Mouse (Mus musculus): ENCODE results near the gene AL732309.1. TPM values are rescaled to one million over a fixed set of nuclear protein-coding genes. Genes with fewer than 3 reads are reported as not detected.

AL732309.1 gene
- polyA plus RNA-seq (2014; fragmentation: Nextera tagmentation; extraction: Ambion mirVana), result 2.9 and 5.3 TPM in 2 replicates

DNA sequence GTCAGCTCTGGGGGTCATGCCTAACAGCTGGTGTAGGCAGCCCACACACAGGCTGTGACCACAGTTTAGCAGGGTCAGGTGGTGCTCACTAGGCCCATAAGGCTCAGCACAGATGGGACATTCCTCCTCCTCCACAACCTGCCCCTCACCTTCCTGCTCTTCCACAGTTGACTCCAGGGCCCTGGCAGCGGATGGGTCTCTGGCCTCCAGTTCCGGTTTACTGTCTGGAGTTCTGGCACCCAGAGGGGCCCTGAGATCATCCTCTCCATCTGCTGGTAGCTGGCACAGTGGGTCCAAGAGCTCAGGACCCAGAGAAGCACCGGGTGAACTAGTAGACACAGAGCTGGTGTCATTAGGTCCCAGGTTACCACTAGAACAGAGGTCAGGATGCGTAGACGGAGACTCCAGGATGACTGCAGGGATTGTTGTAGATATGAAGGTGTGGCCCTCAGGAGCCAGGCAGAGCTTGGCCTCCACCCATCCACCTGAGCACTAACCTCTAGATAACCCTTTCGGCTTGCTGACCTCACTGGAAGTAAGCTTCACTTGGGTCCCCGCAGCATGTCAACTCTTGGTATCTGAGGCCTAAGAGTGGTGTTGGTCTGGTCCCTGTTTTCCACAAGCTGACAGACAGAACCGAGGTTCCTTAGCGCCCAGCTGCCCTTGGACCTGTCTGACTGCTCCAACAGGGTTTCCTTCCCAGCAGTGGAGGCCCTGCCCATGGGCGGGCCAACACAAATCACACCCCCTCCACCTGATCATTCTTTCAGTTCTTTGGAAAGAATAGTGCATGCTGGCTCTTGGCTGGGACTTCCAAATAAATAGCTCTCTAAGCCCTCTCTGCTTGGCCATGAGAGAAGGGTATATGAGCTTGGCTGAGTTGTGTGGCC is at the start of gene AL732309.1:
TSS of gene AL732309.1 (minus strand) at position 681 of the 890 bp plus-strand sequence.
- H3K4me3 ChIP-seq (replicated peaks; ENCODE audit: low read length), result no peak within 1 kb of the TSS
- no peak for ATAC-seq (ENCODE audit: low FRiP score)
- no peak within 1 kb of the TSS for H3K27ac ChIP-seq
- H3K9me3 ChIP-seq (ENCODE audit: control insufficient read depth, low read length), result no peaks in the 10 kb centered on the region
- peaks cover 70% of the 10 kb centered on the region for H3K36me3 ChIP-seq (replicated peaks; ENCODE audit: control insufficient read depth, insufficient read depth)
- H3K27me3 ChIP-seq (ENCODE audit: control insufficient read depth, insufficient read depth, low read length), result no peaks in the 10 kb centered on the region
- 95% methylated on average over 10 of the region's 10 CpGs for WGBS
- no peak within 1 kb of the TSS for H3K4me2 ChIP-seq (replicated peaks)
- H3K4me1 ChIP-seq (replicated peaks; ENCODE audit: control insufficient read depth, insufficient read depth, low read length), result peaks cover 16% of the 10 kb centered on the region
- DNase-seq (ENCODE audit: low spot score), result no peak
- H3K9ac ChIP-seq, result no peak within 1 kb of the TSS

DNA sequence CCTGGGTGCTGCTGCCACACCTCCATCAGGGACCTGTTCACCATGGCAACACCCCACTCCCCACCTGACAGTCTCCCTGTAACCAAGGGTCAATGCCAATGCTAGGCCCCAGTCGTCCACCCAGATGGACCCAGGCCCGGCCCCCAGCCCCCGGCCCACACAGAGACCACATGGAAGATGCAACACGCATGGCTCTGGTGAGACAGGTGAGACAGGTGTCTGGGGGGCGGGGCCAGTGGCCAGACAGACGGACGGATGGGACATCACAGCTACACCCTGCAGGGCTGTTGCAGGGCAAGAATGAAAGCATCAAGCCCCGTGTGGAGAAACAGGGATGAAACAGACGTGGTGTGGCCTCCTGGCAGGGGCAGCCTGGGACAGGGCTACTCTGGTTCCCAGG is 47.0 kb upstream of the AL732309.1 start:
- WGBS, result 71% methylated on average over 9 of the region's 9 CpGs

DNA sequence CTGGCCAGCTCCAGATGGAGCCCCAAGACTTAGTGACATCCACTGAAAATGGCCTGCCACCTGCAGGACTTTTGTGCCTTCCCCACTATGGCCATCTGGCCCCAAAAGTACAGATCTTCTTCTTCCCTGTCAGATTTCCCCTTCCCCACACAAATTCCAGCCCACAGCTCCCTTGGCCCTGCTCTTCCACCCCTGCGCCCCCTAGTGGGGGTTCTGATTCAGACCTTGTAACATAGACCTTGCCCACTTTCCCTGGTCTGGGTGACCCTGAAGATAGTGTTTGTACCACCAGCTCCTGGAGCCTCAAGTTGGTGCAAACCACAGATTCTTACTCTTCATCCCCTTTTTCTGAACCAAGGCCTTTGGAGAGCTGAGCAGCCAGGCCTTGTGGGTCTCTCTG is 46.2 kb upstream of the AL732309.1 start:
- 0 out of 2 replicates have a peak overlapping the region, but pooled peaks have one; percentile 19 for H3K4me3 ChIP-seq (replicated peaks; ENCODE audit: low read length)
- peak; percentile 69 for DNase-seq (ENCODE audit: low spot score)
- no peaks in the 10 kb centered on the region for H3K9me3 ChIP-seq (ENCODE audit: control insufficient read depth, low read length)
- 6% methylated on average over 1 of the region's 1 CpGs for WGBS
- H3K27ac ChIP-seq, result no peak overlapping the region
- H3K4me2 ChIP-seq (replicated peaks), result no peak overlapping the region
- H3K9ac ChIP-seq, result no peak overlapping the region
- H3K27me3 ChIP-seq (ENCODE audit: control insufficient read depth, insufficient read depth, low read length), result peaks cover 78% of the 10 kb centered on the region
- peaks cover 21% of the 10 kb centered on the region for H3K4me1 ChIP-seq (replicated peaks; ENCODE audit: control insufficient read depth, insufficient read depth, low read length)
- ATAC-seq (ENCODE audit: low FRiP score), result no peak
- peaks cover 31% of the 10 kb centered on the region for H3K36me3 ChIP-seq (replicated peaks; ENCODE audit: control insufficient read depth, insufficient read depth)

More for the DNA sequence above, 47.0 kb upstream of the AL732309.1 start:
- no peak for ATAC-seq (ENCODE audit: low FRiP score)
- H3K4me3 ChIP-seq (replicated peaks; ENCODE audit: low read length), result no peak overlapping the region
- H3K27ac ChIP-seq, result no peak overlapping the region
- H3K4me1 ChIP-seq (replicated peaks; ENCODE audit: control insufficient read depth, insufficient read depth, low read length), result peaks cover 21% of the 10 kb centered on the region
- no peak overlapping the region for H3K9ac ChIP-seq
- no peak for DNase-seq (ENCODE audit: low spot score)
- H3K36me3 ChIP-seq (replicated peaks; ENCODE audit: control insufficient read depth, insufficient read depth), result peaks cover 31% of the 10 kb centered on the region
- no peaks in the 10 kb centered on the region for H3K9me3 ChIP-seq (ENCODE audit: control insufficient read depth, low read length)
- no peak overlapping the region for H3K4me2 ChIP-seq (replicated peaks)
- peaks cover 75% of the 10 kb centered on the region for H3K27me3 ChIP-seq (ENCODE audit: control insufficient read depth, insufficient read depth, low read length)

DNA sequence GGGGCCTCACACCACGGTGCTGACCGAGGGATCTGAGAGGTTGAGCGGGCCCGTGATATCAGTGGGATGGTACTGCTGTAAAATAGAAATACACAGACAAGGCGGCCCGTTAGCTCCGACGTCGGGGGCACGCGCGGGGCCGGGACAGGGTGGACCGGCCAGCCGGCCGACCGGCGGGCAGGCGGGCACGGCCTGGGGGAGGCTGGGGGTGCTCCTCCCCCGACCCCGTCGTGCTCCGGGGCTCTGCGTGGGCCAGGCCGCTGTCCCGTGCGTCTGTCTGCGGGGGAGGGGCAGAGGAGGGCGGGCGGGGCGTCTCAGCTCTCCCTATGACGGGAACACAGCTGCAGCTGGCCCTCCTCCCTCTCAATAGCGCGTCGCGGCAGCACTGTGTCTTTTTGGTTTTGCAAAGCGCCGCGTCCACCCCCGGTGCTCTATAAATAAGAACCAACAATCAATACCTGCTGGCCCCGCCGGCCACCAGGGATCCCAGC is 45.4 kb upstream of the AL732309.1 start:
- Histone ChIP-seq H3K27me3 (ENCODE audit: control insufficient read depth, insufficient read depth, low read length) (peaks cover 72% of the 10 kb centered on the region), H3K4me3 (replicated peaks; ENCODE audit: low read length) (peak overlapping the region; percentile 19), H3K4me2 (replicated peaks) (peak overlapping the region; percentile 39), H3K9ac (no peak overlapping the region; the same call in 1 of the 2 replicates), H3K4me1 (replicated peaks; ENCODE audit: control insufficient read depth, insufficient read depth, low read length) (peaks cover 21% of the 10 kb centered on the region), H3K9me3 (ENCODE audit: control insufficient read depth, low read length) (no peaks in the 10 kb centered on the region), H3K27ac (no peak overlapping the region), H3K36me3 (replicated peaks; ENCODE audit: control insufficient read depth, insufficient read depth) (peaks cover 27% of the 10 kb centered on the region; the same call in 1 of the 2 replicates)
- DNase-seq (ENCODE audit: low spot score) (no peak), ATAC-seq (ENCODE audit: low FRiP score) (peak; percentile 1; the same call in 1 of the 2 replicates)
- WGBS, result 3% methylated on average over 41 of the region's 43 CpGs

DNA sequence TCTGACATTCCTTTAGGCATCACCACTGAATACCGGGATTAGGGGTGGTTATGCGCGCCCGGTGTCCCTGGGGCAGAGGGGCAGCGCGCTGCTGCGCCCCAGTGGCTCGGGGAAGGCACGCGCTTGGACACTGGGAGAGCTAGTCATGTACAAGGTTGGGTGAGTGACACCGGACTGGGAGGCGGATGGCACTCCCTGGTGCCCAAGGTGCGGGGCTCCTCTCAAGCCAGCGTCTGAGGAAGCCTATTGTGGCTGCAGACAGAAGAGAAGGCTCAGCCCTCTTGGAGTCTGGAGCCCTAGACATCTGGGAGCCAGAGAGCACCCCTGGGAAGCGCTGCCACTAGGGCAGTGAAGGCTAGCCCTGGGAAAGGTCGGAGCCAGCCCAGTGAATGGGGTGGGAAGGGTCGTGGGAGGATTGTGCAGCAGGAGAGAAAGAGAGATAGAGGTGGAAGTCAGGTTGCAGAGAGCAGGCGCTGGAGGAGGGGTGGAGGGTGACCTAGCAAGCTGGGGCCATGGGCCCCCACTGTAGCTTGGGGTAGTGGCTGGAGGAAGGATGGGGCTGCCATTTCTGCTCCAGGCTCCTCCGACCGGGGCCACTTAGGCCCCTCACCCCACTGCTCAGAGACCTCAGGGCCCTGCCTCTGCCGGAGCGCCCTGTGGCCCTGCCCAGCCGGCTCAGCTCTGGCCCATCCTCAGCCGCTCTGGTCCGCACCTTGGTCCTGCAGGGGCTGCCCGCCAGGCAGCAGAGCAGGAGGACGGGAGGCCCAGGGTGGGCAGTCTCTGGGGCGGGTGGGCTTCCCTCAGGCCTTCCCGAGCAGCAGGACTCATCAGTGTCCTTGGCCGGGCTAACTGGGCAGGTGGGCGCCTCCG is 44.8 kb upstream of the AL732309.1 start:
- Histone ChIP-seq H3K4me3 (replicated peaks; ENCODE audit: low read length) (peak overlapping the region; percentile 26), H3K36me3 (replicated peaks; ENCODE audit: control insufficient read depth, insufficient read depth) (peaks cover 23% of the 10 kb centered on the region), H3K9ac (peak overlapping the region; percentile 44; the same call in 1 of the 2 replicates), H3K27ac (no peak overlapping the region), H3K9me3 (ENCODE audit: control insufficient read depth, low read length) (no peaks in the 10 kb centered on the region), H3K27me3 (ENCODE audit: control insufficient read depth, insufficient read depth, low read length) (peaks cover 70% of the 10 kb centered on the region), H3K4me2 (replicated peaks) (peak overlapping the region; percentile 56), H3K4me1 (replicated peaks; ENCODE audit: control insufficient read depth, insufficient read depth, low read length) (peaks cover 21% of the 10 kb centered on the region)
- 0 out of 2 replicates have a peak, but pooled peaks have one; percentile 5 for ATAC-seq (ENCODE audit: low FRiP score)
- 7% methylated on average over 29 of the region's 32 CpGs for WGBS
- DNase-seq (ENCODE audit: low spot score), result no peak

DNA sequence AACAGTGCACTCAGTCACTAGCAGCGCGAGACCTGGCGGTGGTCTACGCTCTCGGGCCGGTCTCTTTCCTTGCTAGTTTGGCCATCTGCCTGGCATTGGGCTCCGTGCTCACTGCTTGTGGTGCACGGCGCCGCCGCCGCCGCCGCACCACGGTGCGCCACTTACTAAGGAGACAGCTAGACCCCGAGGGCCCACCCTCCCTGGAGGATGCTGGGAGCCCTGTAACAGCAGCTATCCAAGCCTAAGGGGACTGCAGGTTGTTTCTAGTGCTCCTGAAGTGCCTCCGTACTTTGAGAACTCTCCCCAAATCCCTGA is 44.1 kb upstream of the AL732309.1 start:
- Histone ChIP-seq H3K9ac (peak overlapping the region; percentile 44; the same call in 1 of the 2 replicates), H3K27ac (no peak overlapping the region), H3K4me1 (replicated peaks; ENCODE audit: control insufficient read depth, insufficient read depth, low read length) (peaks cover 21% of the 10 kb centered on the region), H3K4me3 (replicated peaks; ENCODE audit: low read length) (peak overlapping the region; percentile 26), H3K9me3 (ENCODE audit: control insufficient read depth, low read length) (no peaks in the 10 kb centered on the region), H3K27me3 (ENCODE audit: control insufficient read depth, insufficient read depth, low read length) (peaks cover 66% of the 10 kb centered on the region), H3K36me3 (replicated peaks; ENCODE audit: control insufficient read depth, insufficient read depth) (peaks cover 24% of the 10 kb centered on the region), H3K4me2 (replicated peaks) (peak overlapping the region; percentile 56)
- WGBS, result 2% methylated on average over 18 of the region's 18 CpGs
- DNase-seq (ENCODE audit: low spot score), result no peak
- ATAC-seq (ENCODE audit: low FRiP score), result no peak

DNA sequence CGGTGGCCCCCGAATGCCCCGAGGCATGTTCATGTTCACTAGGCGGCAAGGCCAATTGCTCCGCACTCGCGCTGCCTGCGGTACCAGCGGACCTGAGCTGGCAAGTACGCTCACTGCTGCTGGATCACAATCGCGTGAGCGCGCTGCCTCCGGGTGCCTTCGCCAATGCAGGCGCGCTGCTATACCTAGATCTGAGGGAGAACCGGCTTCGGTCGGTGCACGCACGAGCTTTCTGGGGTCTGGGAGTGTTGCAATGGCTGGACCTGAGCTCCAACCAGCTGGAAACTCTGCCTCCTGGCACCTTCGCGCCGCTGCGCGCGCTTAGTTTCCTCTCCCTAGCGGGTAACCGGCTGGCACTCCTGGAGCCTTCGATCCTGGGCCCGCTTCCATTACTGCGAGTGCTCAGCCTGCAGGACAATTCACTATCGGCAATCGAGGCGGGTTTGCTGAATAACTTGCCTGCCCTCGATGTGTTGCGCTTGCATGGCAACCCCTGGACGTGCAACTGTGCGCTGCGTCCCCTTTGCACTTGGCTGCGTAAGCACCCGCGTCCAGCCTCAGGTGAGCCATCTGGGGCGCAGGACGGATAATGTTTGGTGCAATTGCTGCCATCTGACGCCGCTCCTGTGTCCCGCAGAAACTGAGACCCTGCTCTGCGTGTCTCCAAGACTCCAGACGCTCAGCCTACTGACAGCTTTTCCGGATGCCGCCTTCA is 43.6 kb upstream of the AL732309.1 start:
- H3K4me2 ChIP-seq (replicated peaks), result peak overlapping the region; percentile 56
- H3K36me3 ChIP-seq (replicated peaks; ENCODE audit: control insufficient read depth, insufficient read depth), result peaks cover 24% of the 10 kb centered on the region
- H3K9me3 ChIP-seq (ENCODE audit: control insufficient read depth, low read length), result no peaks in the 10 kb centered on the region
- WGBS, result 2% methylated on average over 54 of the region's 54 CpGs
- DNase-seq (ENCODE audit: low spot score) (peak; percentile 63), ATAC-seq (ENCODE audit: low FRiP score) (peak; percentile 35; the same call in 1 of the 2 replicates)
- H3K4me3 ChIP-seq (replicated peaks; ENCODE audit: low read length), result peak overlapping the region; percentile 26
- H3K9ac ChIP-seq, result peak overlapping the region; percentile 44; the same call in 1 of the 2 replicates
- peaks cover 21% of the 10 kb centered on the region for H3K4me1 ChIP-seq (replicated peaks; ENCODE audit: control insufficient read depth, insufficient read depth, low read length)
- peaks cover 66% of the 10 kb centered on the region for H3K27me3 ChIP-seq (ENCODE audit: control insufficient read depth, insufficient read depth, low read length)
- H3K27ac ChIP-seq, result no peak overlapping the region

DNA sequence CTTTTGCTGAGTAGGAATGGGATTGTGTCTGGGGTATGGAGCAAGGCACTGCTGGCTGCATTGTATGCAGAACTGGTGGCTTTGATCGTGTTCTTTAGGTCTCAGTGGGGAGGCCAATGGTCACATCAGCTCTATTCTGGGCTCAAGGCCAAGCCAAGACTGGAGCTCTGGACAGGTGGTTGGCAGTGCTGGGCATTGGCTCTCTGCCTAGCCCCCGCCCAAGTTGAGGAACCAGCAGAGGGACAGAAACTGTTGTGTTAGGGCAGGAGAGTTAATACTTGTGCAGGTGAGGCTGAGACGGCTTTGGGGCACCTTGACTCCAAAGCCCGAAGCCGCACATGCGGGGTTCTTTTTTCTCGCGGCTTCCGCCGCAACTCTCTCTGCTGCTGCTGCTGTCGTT is 43.0 kb upstream of the AL732309.1 start, which contains the start of gene Lrrc26:
TSS of gene Lrrc26 (plus strand) at position 265 of the 400 bp plus-strand sequence.
- H3K4me2 ChIP-seq (replicated peaks), result peak within 1 kb of the TSS; percentile 56
- peaks cover 27% of the 10 kb centered on the region for H3K36me3 ChIP-seq (replicated peaks; ENCODE audit: control insufficient read depth, insufficient read depth)
- H3K27me3 ChIP-seq (ENCODE audit: control insufficient read depth, insufficient read depth, low read length), result peaks cover 66% of the 10 kb centered on the region
- H3K4me1 ChIP-seq (replicated peaks; ENCODE audit: control insufficient read depth, insufficient read depth, low read length), result peaks cover 21% of the 10 kb centered on the region
- ATAC-seq (ENCODE audit: low FRiP score) (no peak), DNase-seq (ENCODE audit: low spot score) (no peak)
- 9% methylated on average over 11 of the region's 11 CpGs for WGBS
- H3K27ac ChIP-seq, result no peak within 1 kb of the TSS
- peak within 1 kb of the TSS; percentile 26 for H3K4me3 ChIP-seq (replicated peaks; ENCODE audit: low read length)
- H3K9me3 ChIP-seq (ENCODE audit: control insufficient read depth, low read length), result no peaks in the 10 kb centered on the region
- peak within 1 kb of the TSS; percentile 44; the same call in 1 of the 2 replicates for H3K9ac ChIP-seq
